Mouse (Mus musculus) liver, embryonic 14.5 days (tissue): ENCODE results near the gene Dpp8.

ENCODE experiments used
- CTCF ChIP-seq: IDR thresholded peaks from 2 replicates; pipeline ENCODE4 v1.5.1; 2016; ENCODE audit warnings: antibody characterized with exemption, low read depth, control low read depth
- EP300 ChIP-seq: IDR thresholded peaks from 2 replicates; pipeline ENCODE4 v1.6.1; 2016; ENCODE audit warnings: antibody characterized with exemption, low read depth

DNA sequence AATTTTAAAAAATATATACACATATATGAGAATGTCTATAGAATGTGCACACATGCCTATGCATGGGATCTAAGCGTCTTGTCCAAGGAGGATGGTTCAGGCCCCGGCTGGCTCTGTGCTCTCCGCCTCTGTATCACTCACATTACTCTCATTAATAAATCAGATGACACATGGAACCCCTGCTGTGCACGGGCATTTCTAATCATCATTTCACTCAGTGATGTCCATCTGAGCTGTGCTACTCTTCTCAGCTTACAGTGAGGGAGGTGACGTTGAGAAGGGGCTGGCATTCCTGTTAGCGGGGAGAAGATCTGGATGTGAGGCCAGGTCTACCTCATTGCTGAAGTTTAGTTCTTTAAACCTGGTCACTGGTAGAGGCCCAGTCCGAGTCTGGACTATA, 5.0 kb upstream of the Dpp8 start:
- TF ChIP-seq CTCF (no peak), EP300 (no peak)
